Mouse (Mus musculus): Measurements from ENCODE around the gene Zswim3.
A peak's percentile ranks its signal among the peaks of the same experiment; 100 is the strongest.

Gene Zswim3

DNA sequence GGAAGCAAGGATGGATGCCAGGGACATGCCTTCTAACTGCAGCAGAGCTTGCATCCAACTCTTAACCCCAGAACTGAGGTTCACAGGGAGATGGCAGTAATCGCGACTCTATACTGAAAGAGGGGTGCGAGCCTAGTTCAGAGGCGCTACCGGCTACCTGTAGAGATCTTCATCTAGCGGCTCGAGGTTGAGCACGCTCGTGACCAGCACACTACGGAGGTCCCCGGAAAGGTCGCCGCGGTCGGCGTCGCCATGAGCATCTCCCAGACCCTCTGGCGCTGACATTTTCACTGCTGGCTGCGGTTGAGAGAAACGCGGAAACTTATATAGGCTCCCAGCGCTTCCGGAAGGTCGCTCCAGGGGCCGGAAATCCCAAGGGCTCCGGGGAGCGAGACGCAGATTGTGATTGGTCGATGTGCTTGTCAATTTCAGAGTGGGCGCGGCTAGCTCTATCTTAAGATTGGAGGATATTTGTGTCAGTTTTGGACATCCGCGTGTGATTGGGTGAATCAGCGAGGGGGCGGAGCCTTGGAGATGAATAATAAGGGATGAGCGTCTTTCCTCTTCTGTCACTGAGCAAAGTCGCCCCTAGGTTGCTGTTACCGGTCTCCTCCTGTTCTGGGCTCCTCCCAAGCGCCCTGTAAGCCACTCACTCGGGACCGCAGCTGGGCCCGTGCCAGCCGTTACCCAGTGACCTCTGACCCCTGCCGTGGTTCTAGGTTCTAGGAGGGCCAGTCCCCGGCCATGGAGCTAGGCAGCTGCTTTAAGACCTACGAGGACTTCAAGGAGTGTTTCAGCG is at the start of gene Zswim3, which contains the start of gene Acot8:
TSS of gene Zswim3 (plus strand) at position 566 of the 799 bp plus-strand sequence.
TSS of gene Acot8 (minus strand) at position 350 of the 799 bp plus-strand sequence.
- DNase-seq, result peak; percentile 98 to 99

DNA sequence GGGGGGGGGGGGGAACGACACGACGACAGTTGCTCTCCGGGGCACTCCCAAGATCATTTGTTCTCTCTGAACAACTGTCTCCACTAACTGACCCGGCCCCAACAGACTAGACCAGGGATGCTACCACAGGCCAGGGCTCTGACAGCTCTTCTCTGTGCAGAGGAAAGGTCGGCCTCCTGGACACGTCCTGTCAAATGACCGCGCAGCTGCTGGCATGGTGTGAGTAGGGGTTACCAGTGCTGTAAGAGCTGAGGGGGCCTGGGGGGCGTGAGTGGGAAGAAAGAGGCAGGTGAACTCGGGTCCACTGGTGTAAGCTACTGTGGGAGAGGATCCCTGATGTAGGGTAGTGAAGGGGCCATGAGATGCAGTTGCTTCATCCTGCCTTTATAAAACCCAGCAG is 47.1 kb upstream of the Zswim3 start:
- DNase-seq, result no peak

DNA sequence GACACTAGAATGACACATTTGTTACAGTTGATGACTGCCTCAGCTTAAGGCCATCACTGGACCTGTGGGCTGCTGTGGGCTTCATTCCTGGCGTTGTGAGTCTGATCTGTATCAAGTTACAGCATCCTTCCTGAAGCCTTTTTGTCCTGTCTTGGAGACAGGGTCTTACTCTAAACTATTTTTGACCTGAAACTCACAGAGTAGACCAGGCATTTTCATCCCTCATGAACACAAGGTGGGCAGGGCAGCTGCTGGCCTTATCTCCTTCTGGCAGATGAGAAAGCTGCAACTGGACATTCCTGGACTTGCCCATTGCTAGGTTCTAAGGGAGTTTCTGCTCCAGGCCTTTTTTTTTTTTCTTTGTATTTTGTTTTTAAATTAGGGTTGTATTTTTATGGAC is 46.2 kb upstream of the Zswim3 start:
- DNase-seq, result no peak

DNA sequence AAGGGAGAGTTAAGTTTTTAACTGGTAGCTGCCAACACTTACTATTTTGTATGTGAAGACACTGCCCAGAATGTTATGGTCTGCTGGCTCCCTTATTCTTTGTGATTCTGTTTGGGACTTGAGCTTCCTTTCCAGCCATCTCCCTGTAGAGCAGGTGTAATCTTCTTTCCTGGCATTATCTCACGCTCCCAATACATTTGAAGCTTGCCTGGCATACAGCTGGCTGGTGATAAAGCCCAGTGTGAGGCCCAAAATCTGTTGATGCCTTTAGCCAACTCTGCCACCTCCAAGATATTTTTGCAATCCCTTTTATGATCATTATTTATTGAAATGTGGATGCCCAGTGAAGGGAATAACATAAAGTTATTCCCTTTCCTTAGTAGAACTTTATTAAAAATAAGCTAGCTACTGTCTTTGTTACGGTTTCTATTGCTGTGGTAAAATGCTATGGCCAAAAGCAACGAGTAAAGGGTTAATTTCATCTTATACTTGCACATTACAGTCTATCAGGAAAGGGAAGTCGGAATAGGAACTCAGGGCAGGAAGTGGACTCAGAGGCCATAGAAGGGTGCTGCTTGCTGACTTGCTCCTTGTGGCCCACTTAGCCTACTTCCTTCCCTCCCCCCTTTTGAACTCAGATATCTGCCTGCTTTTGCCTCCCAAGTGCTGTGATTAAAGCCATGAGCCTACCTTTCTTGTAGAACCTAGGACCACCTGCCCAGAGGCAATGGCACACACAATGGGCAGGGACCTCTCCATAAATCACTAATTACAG is 44.7 kb upstream of the Zswim3 start:
- DNase-seq, result no peak

DNA sequence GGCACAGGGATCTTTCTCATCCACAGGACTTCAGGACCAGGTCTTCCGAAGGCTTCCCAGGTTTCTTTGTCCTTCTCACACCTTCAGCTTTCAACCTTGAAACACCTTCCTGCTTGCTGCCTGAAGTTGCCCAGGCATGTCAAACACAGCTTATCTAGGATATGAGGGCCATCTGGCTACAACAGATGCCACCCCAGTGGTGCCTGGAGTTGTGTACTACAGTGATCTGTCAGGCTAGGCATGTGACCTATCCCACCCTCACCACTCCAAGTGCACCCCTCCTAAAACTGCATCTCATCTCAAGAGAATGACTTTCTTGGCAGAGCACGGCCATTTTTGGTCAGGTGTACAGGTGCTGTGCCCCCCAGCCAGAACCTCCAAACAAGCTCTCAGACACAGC is 43.4 kb upstream of the Zswim3 start:
- no peak for DNase-seq

DNA sequence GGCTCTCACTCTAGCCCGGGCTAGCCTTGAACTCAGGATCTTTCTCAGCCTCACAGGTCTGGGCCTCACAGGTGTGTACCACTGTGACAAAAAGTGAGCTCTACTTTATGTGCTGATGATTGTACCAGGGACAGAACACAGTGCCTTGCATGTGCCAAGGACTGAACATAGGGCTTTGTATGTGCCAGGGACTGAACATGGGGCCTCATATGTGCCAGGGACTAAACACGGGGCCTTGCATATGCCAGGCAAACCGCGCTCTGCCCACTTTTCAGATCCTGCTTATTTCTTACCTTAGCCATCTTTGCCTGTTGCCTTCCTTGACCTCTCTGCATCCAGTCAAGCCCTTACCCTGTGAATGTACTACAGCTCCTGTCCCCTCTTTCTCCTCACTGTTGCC is 42.9 kb upstream of the Zswim3 start:
- DNase-seq, result no peak

DNA sequence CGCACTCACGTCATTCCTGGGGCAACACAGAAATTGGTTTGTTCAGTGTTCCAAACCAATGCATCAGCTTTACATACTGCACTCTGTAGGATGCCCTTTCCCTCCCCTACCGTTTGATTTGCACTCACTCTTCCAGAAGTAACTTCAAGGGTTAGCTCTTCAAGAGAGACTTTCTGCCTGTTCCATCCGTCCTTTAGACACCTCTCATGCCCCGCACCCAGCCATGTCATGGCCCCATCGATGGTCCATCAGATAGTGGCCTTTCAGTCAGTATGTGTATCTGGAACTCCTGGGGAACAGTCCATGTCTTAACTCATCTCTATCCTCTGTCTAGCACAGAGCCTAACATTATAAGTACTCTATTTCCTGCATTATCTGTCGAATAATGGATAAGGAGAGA is 42.3 kb upstream of the Zswim3 start:
- no peak for DNase-seq

DNA sequence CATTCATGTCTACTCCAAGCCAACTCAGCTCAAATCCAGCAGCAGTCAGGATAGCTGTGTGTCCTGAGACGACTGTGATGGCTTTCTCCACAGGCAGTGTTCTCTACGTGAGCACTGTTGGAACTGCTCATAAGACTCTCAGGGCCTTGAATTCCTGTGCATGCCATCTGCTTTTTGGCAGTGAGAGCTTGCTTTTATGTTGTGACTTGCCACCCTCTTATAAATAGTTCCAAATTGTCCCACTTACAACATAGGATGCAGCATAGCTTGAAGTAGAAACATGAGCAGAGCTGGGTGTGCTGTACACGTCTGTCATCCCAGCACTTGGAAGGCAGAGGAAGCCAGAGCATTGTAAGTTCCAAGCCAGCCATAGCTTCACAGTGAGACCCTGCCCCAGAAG is 39.1 kb upstream of the Zswim3 start:
- no peak for DNase-seq

DNA sequence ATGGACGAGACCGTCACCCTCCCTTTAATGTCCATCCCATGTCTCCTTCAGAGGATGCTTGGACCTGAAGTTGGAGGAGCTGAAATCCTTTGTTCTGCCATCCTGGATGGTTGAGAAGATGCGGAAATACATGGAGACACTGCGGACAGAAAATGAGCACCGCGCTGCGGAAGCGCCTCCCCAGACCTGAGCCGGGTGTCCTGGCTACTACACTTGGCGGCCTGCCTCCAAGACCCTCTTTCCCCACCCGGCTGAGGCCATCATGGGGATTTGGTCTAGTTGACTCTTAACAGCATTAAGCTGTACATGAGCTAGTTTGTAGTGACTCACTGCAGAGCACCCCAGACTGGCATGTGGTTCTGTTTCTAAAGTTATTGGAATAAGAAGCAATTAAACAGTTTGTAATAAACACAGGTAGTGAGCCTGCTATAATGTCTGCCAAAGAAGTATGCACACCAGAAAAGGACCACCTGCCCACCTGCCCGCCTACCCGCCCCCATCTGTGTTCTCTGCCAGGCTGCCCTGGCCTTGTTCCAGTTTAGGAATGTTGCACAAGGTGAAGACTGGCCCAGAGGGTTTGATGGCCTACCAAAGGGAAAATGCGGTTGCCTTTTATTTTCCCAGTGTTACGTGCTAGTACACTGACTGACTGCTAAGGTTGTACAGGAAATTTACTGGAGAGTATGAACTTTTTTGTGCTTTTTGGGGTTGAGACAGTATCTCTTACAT is 36.9 kb upstream of the Zswim3 start:
- no peak for DNase-seq

DNA sequence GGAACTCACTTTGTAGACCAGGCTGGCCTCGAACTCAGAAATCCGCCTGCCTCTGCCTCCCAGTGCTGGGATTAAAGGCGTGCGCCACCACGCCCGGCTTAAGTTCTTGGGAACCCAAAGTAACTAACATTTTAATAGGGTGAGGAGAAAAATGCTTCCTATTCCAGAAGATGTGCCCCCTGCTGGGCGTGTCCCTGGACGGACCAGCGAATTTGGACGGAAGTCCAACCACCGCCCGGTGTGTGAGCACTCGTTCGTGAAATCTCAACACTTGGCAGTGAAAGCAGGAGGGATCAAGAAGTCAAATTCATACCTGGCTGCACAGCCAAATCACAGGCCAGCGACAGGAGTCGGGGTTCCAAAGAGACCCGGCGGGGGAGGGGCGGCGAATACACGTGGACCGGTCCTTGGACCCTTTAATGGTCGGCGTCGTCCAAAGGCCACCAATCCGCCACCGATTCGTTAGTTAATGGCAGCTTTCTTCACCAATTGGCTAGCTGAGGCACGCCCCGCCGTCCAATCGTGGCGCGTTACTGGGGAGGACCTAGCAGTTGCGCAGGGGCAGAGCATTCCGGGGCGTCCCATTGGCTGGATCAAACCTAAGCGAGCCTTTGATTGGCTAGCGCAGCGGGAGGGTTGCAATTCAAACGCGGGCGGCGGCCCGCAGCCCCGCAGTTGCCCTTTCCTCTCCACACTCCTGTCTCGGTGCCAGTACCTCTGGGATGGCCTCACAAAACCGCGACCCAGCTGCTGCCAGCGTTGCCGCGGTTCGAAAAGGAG is 35.5 kb upstream of the Zswim3 start, which contains the start of gene Ube2c:
TSS of gene Ube2c (plus strand) at position 641 of the 780 bp plus-strand sequence.
- peak; percentile 99 for DNase-seq

DNA sequence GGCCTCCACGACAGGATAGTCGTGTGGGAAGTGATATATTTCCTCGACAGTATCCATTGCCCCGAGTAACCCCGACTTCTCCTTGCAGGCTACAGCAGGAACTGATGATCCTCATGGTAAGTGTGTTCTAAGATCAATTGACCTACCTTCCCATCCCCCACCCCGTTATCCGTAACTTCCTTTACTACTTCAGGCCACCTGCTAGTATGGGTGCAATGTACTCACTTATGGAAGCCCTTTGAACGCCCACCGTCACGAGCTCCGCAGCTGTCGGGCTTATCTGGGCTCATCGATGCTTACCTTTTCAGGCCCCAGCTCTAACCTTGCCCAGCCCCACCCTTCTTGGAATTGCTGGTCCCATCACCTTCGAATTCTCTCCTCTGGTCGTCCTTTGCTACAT is 34.6 kb upstream of the Zswim3 start:
- no peak for DNase-seq

DNA sequence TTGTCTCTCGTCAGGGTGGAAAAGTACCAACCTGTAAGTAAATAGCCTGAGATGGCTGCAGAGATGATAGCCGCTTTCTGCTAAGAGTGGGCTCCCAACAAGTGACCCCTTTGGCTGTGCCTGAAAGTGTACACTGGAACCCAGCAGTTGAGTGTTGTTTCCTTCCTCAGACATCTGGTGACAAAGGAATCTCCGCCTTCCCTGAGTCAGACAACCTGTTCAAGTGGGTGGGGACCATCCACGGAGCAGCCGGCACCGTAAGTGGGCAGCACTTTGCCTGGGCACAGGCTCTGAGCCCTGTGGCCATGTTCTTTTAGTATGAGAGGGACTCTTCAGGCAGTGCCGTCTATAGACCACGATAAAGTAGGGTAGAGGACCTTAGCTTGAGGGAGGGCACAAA is 33.8 kb upstream of the Zswim3 start:
- no peak for DNase-seq

DNA sequence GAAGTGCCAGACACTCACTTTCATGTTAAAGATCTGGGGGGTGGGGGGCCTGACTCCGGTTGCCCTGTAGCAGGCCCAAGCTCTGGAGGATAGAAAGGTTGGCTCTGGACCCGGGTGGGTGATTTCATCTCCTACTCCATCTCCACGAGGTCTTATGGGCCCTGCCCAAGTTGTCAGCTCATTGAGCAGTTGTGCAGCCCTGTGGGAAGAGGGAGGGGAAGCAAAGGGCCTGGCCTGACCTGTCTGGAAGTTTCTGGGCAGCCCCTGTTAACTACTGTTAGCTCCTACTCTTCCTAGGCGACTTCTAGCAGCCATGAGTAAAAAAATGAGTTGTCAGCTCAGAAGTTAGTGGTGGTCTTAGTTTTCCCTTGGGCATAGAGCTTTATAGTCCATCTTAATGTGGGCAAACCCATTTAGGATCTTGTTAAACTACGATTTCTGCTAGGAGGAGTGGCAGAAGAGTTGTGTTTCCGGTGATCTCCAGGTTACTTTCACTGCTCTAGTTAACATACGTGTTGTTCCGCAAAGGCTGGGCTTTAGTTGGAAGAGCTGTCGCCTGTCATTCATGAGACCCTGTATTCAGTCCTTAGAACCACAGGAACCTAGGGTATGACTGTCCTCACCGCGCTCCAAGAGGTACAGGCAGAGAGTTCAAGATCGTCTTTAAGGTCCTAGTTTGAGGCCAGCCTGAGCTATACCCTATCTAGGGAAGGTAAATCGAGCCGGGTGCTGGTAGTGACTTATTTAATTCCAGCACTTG is 31.5 kb upstream of the Zswim3 start:
- DNase-seq, result no peak

DNA sequence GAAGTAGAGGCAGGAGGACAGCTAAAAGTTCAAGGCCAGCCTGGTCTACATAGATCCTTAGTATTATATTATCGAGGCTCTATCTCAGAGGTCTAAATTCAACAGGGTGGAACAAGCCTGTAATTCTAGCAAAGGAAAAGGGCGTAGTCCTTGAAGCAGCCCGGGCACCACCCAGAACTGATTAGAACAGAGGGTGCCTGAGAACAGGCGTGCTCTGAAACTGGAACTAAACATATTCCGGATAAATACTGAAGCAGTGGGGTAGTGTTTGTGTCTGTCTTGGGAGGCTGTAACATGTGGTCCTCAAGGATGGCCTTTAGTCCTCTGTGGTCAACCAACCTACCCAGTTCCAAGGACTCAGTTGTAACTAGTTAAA is 30.9 kb upstream of the Zswim3 start:
- no peak for DNase-seq

DNA sequence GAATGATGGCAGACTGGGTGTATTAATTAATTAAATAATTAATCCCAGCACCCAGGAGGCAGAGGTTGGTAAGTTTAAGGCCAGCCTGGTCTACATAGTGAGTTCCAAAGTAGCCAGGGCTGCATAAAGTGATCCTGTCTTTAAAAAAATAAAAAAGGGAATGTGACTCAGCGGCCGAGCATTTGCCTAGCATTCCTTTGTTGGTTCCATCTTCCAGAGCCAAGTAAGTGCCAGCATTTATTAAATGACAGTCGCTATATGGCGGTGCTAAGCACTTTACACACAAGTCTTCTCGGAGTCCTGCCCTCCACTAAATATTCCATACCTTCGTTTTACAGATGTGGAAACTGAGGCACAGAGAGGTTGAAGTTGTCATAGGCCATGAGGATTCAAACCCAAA is 28.8 kb upstream of the Zswim3 start:
- no peak for DNase-seq

DNA sequence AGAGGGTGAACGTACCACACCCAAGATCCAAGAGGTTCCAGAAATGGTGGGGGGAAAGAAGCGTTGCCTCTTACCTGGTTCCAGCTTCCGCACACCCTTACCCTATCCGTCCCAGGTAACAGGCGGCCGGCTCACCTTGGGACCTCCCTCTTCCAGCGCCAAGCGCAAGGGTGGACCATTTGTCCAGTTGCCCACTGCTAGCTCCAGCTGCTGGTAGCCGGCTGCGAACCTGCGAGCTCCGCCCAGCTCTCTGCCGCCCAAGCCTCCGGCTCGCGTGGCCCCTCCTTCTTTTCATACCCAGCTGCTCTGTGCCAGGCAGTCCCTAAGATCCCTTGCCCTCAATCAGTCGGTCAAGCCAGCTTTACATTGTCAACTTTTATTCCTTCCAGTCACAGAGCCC is 28.1 kb upstream of the Zswim3 start:
- DNase-seq, result no peak

DNA sequence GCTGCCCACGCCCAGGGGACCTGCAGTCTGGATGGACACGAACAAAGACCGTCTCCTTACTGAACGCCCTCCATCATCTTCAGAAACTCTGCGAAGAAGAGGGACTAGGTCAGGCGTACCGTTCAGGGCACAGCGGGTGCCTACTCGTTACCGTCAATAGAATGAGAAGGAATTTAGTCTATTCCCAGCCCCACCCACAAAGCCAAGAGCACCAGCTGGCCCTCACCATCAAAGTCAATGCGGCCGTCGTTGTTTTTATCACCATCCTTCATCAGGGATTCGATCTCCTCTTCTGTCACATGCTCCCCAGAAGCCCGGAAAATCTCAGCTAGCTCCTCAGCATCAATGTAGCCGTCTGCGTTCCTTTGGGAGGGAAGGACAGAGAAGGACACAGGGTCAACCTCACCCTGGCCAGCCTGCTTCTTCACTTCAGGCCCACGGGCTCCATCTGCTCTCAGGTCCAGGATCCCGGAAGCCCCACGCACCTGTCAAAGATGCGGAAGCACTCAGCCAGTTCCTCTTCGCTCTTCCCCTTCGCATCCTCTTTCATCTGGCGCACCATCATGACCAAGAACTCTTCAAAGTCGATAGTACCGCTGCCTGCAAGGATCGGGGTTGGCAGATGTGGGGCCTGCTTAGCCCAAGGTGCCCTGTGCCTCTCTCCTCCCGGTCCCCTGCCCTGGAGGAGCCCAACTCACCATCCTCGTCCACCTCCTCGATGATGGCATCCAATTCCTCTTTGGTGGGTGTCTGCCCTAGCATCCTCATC is 27.5 kb upstream of the Zswim3 start:
- no peak for DNase-seq

DNA sequence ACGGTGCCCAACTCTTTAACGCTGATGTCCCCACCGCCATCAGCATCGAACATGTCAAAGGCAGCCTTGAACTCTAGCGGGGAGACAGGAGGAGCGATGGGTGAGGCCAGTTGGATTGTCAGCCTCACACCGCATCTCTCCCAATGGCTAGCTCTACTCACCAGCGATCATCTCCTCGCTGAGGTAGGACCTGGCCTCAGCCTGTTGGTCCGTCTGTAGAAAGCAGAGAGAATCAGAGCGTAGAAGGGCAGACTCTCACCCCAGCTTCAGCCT is 26.9 kb upstream of the Zswim3 start:
- no peak for DNase-seq

DNA sequence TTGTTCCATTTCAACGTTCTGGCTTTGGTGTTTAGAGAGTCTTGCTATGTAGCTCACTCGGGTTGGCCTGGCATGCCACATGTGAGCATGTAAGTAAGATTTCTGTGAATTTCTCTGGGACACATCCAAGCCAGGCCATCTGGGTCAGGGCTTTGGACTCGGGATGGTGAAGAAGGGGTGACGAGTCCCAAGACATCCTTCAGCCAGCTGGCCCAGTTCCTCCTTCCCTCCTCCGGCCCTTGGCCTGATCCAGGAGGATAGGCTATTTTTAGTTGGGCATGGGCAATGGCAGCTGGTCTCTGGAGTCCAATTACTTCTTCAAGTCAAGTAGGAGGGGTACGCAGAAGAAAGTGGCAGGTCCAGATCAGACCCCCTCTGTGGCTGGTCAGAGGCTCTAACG is 26.1 kb upstream of the Zswim3 start:
- DNase-seq, result no peak

DNA sequence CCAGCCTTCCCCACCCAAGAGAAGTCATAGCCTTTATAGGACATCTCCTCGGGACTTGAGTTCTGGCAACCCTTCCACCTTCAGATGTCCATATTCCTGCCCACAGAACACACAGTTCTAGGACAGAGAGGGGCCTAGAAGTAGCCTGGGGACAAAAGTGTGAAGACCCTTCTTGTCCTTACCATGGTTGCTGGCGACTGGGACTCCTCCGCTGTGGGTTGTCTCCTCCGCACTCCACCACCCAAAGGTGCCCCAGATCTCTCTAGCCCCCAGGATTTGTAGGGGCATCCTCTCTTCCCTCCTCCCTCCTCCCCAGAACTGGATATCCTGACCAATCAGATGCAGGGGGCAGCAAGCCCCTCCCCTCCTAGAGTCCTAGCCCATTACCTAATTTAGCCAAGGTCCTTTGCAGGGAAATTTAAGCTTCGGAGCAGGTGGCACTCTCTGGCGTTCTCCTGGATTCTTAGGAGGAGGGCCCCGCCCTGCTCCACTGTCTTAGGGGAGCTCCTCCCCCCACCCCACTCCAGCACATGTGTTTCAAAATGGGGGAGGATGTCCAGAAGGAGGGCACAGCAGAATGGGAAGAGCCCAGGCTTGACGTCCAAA is 25.3 kb upstream of the Zswim3 start, which contains the start of gene Tnnc2:
TSS of gene Tnnc2 (minus strand) at position 487 of the 606 bp plus-strand sequence.
- DNase-seq, result no peak

DNA sequence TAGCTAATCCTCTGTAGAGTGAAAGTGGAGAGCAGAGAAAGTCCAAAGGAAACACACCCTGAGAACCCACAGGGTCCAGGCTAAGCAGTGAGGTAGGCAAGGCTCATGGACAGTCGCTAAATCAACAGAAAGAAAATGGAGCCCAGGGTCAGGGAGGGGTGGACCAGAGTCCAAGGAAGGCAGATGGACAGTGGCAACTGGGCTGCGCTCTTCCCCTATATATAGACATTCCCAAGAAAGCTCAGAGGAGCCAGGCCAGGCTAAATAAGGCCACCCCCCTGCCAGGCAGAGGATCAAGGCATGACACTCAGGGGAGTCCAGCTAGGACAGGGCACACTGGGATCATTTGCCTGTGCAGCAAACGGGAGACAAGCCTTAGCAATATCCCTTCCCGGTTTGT is 23.0 kb upstream of the Zswim3 start:
- no peak for DNase-seq
